Mouse (Mus musculus): Measurements from ENCODE around the gene Crx. TPM values are rescaled to one million over a fixed set of nuclear protein-coding genes. Genes with fewer than 3 reads are reported as not detected.

Gene Crx
- polyA plus RNA-seq, 1 experiment from 2014 or later, result not detected

DNA sequence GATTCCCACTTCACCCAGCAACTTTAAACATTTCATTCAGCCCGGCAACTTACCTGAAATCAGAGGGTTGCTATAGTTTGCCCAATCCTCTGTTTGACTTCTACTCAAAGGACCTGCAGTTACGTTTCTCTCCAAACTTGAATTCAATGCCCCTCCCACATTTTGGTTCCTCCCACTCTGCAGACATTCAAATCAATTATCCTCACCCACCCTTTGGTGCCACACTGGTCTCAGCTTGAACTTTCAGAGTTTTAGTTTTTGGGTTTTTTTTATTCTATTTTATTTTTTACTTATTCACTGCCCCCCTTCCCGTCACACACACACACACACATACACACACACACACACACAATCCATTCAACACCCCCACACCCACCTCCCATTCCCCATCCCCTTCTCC lies 40.2 kb downstream of the Crx start, which contains the start of gene Obox6:
TSS of gene Obox6 (minus strand) at position 101 of the 400 bp plus-strand sequence.
- no peaks in the 10 kb centered on the region for H3K36me3 ChIP-seq
- peaks cover 6% of the 10 kb centered on the region; the same call in 1 of the 2 replicates for H3K9me3 ChIP-seq
- no peak for ATAC-seq (ENCODE audit: insufficient number of reproducible peaks, low FRiP score, low TSS enrichment, low read depth)
- H3K9ac ChIP-seq, result no peak within 1 kb of the TSS
- H3K27ac ChIP-seq, result no peak within 1 kb of the TSS
- no peaks in the 10 kb centered on the region for H3K4me1 ChIP-seq
- 94% methylated on average over 3 of the region's 3 CpGs for WGBS
- no peak within 1 kb of the TSS for H3K4me2 ChIP-seq
- no peaks in the 10 kb centered on the region for H3K27me3 ChIP-seq
- no peak within 1 kb of the TSS for H3K4me3 ChIP-seq

Other genes starting within 250 kb of the Crx start
- gene Obox3, start 240.1 kb downstream of the Crx start, polyA plus RNA-seq (2015; fragmentation: Nextera tagmentation; extraction: Ambion mirVana), result not detected in 2 replicates
- gene Obox5, start 129.8 kb downstream of the Crx start, polyA plus RNA-seq (2015; fragmentation: Nextera tagmentation; extraction: Ambion mirVana), result not detected in 2 replicates
- gene Obox6, start 40.3 kb downstream of the Crx start, polyA plus RNA-seq (2015; fragmentation: Nextera tagmentation; extraction: Ambion mirVana), result not detected in 2 replicates
- gene Crxos, start 2.6 kb upstream of the Crx start, polyA plus RNA-seq (2015; fragmentation: Nextera tagmentation; extraction: Ambion mirVana), result not detected in 2 replicates
- 871 and 889 TPM in 2 replicates for gene Selenow, start 42.4 kb upstream of the Crx start, polyA plus RNA-seq (2015; fragmentation: Nextera tagmentation; extraction: Ambion mirVana)
- gene Nop53, start 66.1 kb upstream of the Crx start, polyA plus RNA-seq (2015; fragmentation: Nextera tagmentation; extraction: Ambion mirVana), result 196 and 208 TPM in 2 replicates
- gene Ehd2, start 87.6 kb upstream of the Crx start, polyA plus RNA-seq (2015; fragmentation: Nextera tagmentation; extraction: Ambion mirVana), result 62.8 and 71.1 TPM in 2 replicates
- 7.2 and 7.5 TPM in 2 replicates for gene Bicra, start 168.0 kb upstream of the Crx start, polyA plus RNA-seq (2015; fragmentation: Nextera tagmentation; extraction: Ambion mirVana)
- gene Zfp541, start 181.8 kb upstream of the Crx start, polyA plus RNA-seq (2015; fragmentation: Nextera tagmentation; extraction: Ambion mirVana), result 0.07 TPM in 1 of 2 replicates, not detected in the other
- 238 and 277 TPM in 2 replicates for gene Napa, start 218.5 kb upstream of the Crx start, polyA plus RNA-seq (2015; fragmentation: Nextera tagmentation; extraction: Ambion mirVana)
- 31.2 and 32.7 TPM in 2 replicates for gene Kptn, start 239.9 kb upstream of the Crx start, polyA plus RNA-seq (2015; fragmentation: Nextera tagmentation; extraction: Ambion mirVana)
- gene Slc8a2, start 249.9 kb upstream of the Crx start, polyA plus RNA-seq (2015; fragmentation: Nextera tagmentation; extraction: Ambion mirVana), result 0.08 and 0.14 TPM in 2 replicates

Measured in limb, embryonic 15.5 days (tissue).